Mouse (Mus musculus) lung, embryonic 14.5 days (tissue): Measurements from ENCODE around the gene Dhx15. TPM values are rescaled to one million over a fixed set of nuclear protein-coding genes. Genes with fewer than 3 reads are reported as not detected.

Experiments
- ATAC-seq: fragments of 200-750 bp; cut with Nextera tagmentation; 2 replicates; pipeline ENCODE4 v1.8.0; 2017; ENCODE audit warnings: mild to moderate bottlenecking, moderate TSS enrichment, moderate library complexity; ENCODE audit not compliant: insufficient read depth
- DNase-seq: peaks from one replicate; pipeline ENCODE4 v3.0.0-alpha.2; 2015
- H3K27ac ChIP-seq: fragments of 300-500 bp; sonication (generic); 2 replicates; pipeline ENCODE4 v1.5.1; 2014; ENCODE audit warnings: low read depth, mild to moderate bottlenecking, moderate library complexity
- H3K27me3 ChIP-seq: fragments of 300-500 bp; sonication (generic); 2 replicates; pipeline ENCODE4 v1.6.1; 2014; ENCODE audit warnings: low read length, control low read depth; ENCODE audit not compliant: insufficient read depth
- H3K36me3 ChIP-seq: fragments of 300-500 bp; sonication (generic); 2 replicates; pipeline ENCODE4 v1.6.1; 2014; ENCODE audit warnings: control low read depth; ENCODE audit not compliant: insufficient read depth
- H3K4me1 ChIP-seq: fragments of 300-500 bp; sonication (generic); 2 replicates; pipeline ENCODE4 v1.6.1; 2014; ENCODE audit warnings: antibody characterized with exemption, control low read depth; ENCODE audit not compliant: insufficient read depth
- H3K4me2 ChIP-seq: fragments of 300-500 bp; sonication (generic); 2 replicates; pipeline ENCODE4 v1.6.1; 2014; ENCODE audit warnings: mild to moderate bottlenecking
- H3K4me3 ChIP-seq: fragments of 300-500 bp; sonication (generic); 2 replicates; pipeline ENCODE4 v1.5.1; 2014; ENCODE audit warnings: low read depth, low read length
- H3K9ac ChIP-seq: fragments of 300-500 bp; sonication (generic); 2 replicates; pipeline ENCODE4 v1.6.1; 2014
- H3K9me3 ChIP-seq: fragments of 300-500 bp; sonication (generic); 2 replicates; pipeline ENCODE4 v1.6.1; 2016; ENCODE audit warnings: low read depth, low read length, control low read depth
- CTCF ChIP-seq: IDR thresholded peaks from 2 replicates; pipeline ENCODE4 v1.5.1; 2016; ENCODE audit warnings: antibody characterized with exemption, low read depth
- whole genome bisulfite sequencing: fragments of 180-500 bp; shearing (Covaris S2); extraction: QIAGEN DNeasy Blood & Tissue Kit; methylation state at CpG from one replicate; pipeline ENCODE4 v1.1.7; 2014; 5-methylcytosine and 5-hydroxymethylcytosine counted together
- polyA plus RNA-seq: library from polyadenylated mRNA; unstranded; fragments of >200 nt; fragmentation: Nextera tagmentation; extraction: Ambion mirVana; gene quantifications from 2 replicates; pipeline ENCODE4 v1.2.1, GENCODE M21; 2014

Gene Dhx15
- polyA plus RNA-seq, 1 experiment from 2014 or later: 96.8 TPM

- Histone ChIP-seq H3K4me1 (no peaks in the 10 kb centered on the region), H3K4me3 (no peak overlapping the region), H3K9ac (no peak overlapping the region), H3K36me3 (0 out of 2 replicates have a peak, but pooled peaks cover 7% of the 10 kb centered on the region), H3K4me2 (no peak overlapping the region), H3K27ac (no peak overlapping the region), H3K27me3 (no peaks in the 10 kb centered on the region), H3K9me3 (no peaks in the 10 kb centered on the region)
- DNase-seq (no peak), ATAC-seq (no peak)
- WGBS: 90% methylated on average over 13 of the region's 13 CpGs
- TF ChIP-seq CTCF: no peak
Observed at GRCm38 (mm10) chr5:52131389-52131788, 58.9 kb downstream of the Dhx15 start.

- WGBS: 63% methylated on average over 1 of the region's 1 CpGs
- no peaks in the 10 kb centered on the region for H3K27me3 ChIP-seq
- H3K4me3 ChIP-seq: no peak overlapping the region
- H3K4me1 ChIP-seq: no peaks in the 10 kb centered on the region
- no peak overlapping the region for H3K9ac ChIP-seq
- 0 out of 2 replicates have a peak, but pooled peaks cover 7% of the 10 kb centered on the region for H3K36me3 ChIP-seq
- ATAC-seq: peak; percentile 48; the same call in 1 of the 2 replicates
- no peaks in the 10 kb centered on the region for H3K9me3 ChIP-seq
- no peak overlapping the region for H3K27ac ChIP-seq
- H3K4me2 ChIP-seq: no peak overlapping the region
- DNase-seq: peak; percentile 47
- TF ChIP-seq CTCF: no peak
Observed at GRCm38 (mm10) chr5:52130496-52130895, 59.8 kb downstream of the Dhx15 start.

GRCm38 (mm10) chr5:52126263-52126662 is 64.1 kb downstream of the Dhx15 start:
- 50% methylated on average over 7 of the region's 7 CpGs for WGBS

GRCm38 (mm10) chr5:52125854-52126253 is 64.5 kb downstream of the Dhx15 start:
- H3K4me2 ChIP-seq: no peak overlapping the region
- DNase-seq: no peak
- 66% methylated on average over 8 of the region's 8 CpGs for WGBS
- H3K36me3 ChIP-seq: no peaks in the 10 kb centered on the region
- H3K4me3 ChIP-seq: no peak overlapping the region
- H3K9me3 ChIP-seq: no peaks in the 10 kb centered on the region
- no peak overlapping the region for H3K9ac ChIP-seq
- H3K27me3 ChIP-seq: no peaks in the 10 kb centered on the region
- TF ChIP-seq CTCF: no peak
- ATAC-seq: no peak
- no peak overlapping the region for H3K27ac ChIP-seq
- H3K4me1 ChIP-seq: no peaks in the 10 kb centered on the region

More at GRCm38 (mm10) chr5:52126263-52126662, 64.1 kb downstream of the Dhx15 start:
- H3K27me3 ChIP-seq: no peaks in the 10 kb centered on the region
- H3K4me3 ChIP-seq: no peak overlapping the region
- ATAC-seq: no peak
- no peaks in the 10 kb centered on the region for H3K36me3 ChIP-seq
- no peak overlapping the region for H3K27ac ChIP-seq
- H3K4me2 ChIP-seq: no peak overlapping the region
- H3K9ac ChIP-seq: no peak overlapping the region
- no peak for DNase-seq
- no peaks in the 10 kb centered on the region for H3K9me3 ChIP-seq
- no peak for TF ChIP-seq CTCF
- no peaks in the 10 kb centered on the region for H3K4me1 ChIP-seq

GRCm38 (mm10) chr5:52122146-52122545 is 68.2 kb downstream of the Dhx15 start:
- Histone ChIP-seq H3K27me3 (no peaks in the 10 kb centered on the region), H3K4me1 (no peaks in the 10 kb centered on the region), H3K27ac (no peak overlapping the region), H3K4me2 (no peak overlapping the region), H3K9me3 (no peaks in the 10 kb centered on the region), H3K9ac (no peak overlapping the region), H3K36me3 (no peaks in the 10 kb centered on the region), H3K4me3 (no peak overlapping the region)
- no peak for ATAC-seq
- no peak for TF ChIP-seq CTCF
- no peak for DNase-seq
- 82% methylated on average over 6 of the region's 6 CpGs for WGBS

- peak; percentile 47; the same call in 1 of the 2 replicates for TF ChIP-seq CTCF
- DNase-seq: peak; percentile 32
- no peak overlapping the region for H3K9ac ChIP-seq
- no peaks in the 10 kb centered on the region for H3K4me1 ChIP-seq
- WGBS: 59% methylated on average over 2 of the region's 2 CpGs
- no peaks in the 10 kb centered on the region for H3K36me3 ChIP-seq
- H3K27me3 ChIP-seq: peaks cover 12% of the 10 kb centered on the region
- no peak overlapping the region for H3K27ac ChIP-seq
- no peaks in the 10 kb centered on the region for H3K9me3 ChIP-seq
- ATAC-seq: no peak
- H3K4me3 ChIP-seq: no peak overlapping the region
- no peak overlapping the region for H3K4me2 ChIP-seq
Observed at GRCm38 (mm10) chr5:52119822-52120221, 70.5 kb downstream of the Dhx15 start.

GRCm38 (mm10) chr5:52119192-52119591 is 71.1 kb downstream of the Dhx15 start:
- Histone ChIP-seq H3K9ac (no peak overlapping the region), H3K36me3 (no peaks in the 10 kb centered on the region), H3K4me1 (no peaks in the 10 kb centered on the region), H3K9me3 (no peaks in the 10 kb centered on the region), H3K4me2 (no peak overlapping the region), H3K4me3 (no peak overlapping the region), H3K27ac (no peak overlapping the region), H3K27me3 (peaks cover 18% of the 10 kb centered on the region)
- peak; percentile 35; the same call in 1 of the 2 replicates for TF ChIP-seq CTCF
- ATAC-seq: no peak
- WGBS: 44% methylated on average over 2 of the region's 2 CpGs
- DNase-seq: peak; percentile 23

GRCm38 (mm10) chr5:52117829-52118228 is 72.5 kb downstream of the Dhx15 start:
- Histone ChIP-seq H3K27me3 (peaks cover 30% of the 10 kb centered on the region), H3K4me1 (no peaks in the 10 kb centered on the region), H3K9me3 (no peaks in the 10 kb centered on the region), H3K27ac (no peak overlapping the region), H3K9ac (no peak overlapping the region), H3K36me3 (no peaks in the 10 kb centered on the region), H3K4me3 (no peak overlapping the region), H3K4me2 (no peak overlapping the region)
- no peak for TF ChIP-seq CTCF
- ATAC-seq (no peak), DNase-seq (no peak)
- WGBS: 78% methylated on average over 4 of the region's 4 CpGs
